Mouse (Mus musculus) stomach, postnatal 0 days (tissue): Measurements from ENCODE around the gene Oxct2a. TPM values are rescaled to one million over a fixed set of nuclear protein-coding genes. Genes with fewer than 3 reads are reported as not detected.
A peak's percentile ranks its signal among the peaks of the same experiment; 100 is the strongest.

ENCODE experiments used
- ATAC-seq: fragments of 200-750 bp; cut with Nextera tagmentation; 2 replicates; pipeline ENCODE4 v1.8.0; 2017; ENCODE audit not compliant: low FRiP score, low TSS enrichment
- DNase-seq: peaks from one replicate; pipeline ENCODE4 v3.0.0-alpha.2; 2016; ENCODE audit warnings: low spot score
- H3K27ac ChIP-seq: fragments of 300-500 bp; sonication (generic); replicated peaks from 2 replicates; pipeline ENCODE4 v1.5.1; 2014; ENCODE audit warnings: mild to moderate bottlenecking, control low read depth
- H3K27me3 ChIP-seq: fragments of 300-500 bp; sonication (generic); 2 replicates; pipeline ENCODE4 v1.6.1; 2014; ENCODE audit warnings: low read length; ENCODE audit not compliant: control insufficient read depth, insufficient read depth
- H3K36me3 ChIP-seq: fragments of 300-500 bp; sonication (generic); 2 replicates; pipeline ENCODE4 v1.6.1; 2014; ENCODE audit warnings: low read length, mixed read lengths; ENCODE audit not compliant: control insufficient read depth, insufficient read depth
- H3K4me1 ChIP-seq: fragments of 300-500 bp; sonication (generic); replicated peaks from 2 replicates; pipeline ENCODE4 v1.6.1; 2014; ENCODE audit warnings: antibody characterized with exemption; ENCODE audit not compliant: control insufficient read depth, insufficient read depth
- H3K4me2 ChIP-seq: fragments of 300-500 bp; sonication (generic); replicated peaks from 2 replicates; pipeline ENCODE4 v1.6.1; 2014; ENCODE audit warnings: low read depth, mild to moderate bottlenecking, control low read depth, moderate library complexity
- H3K4me3 ChIP-seq: fragments of 300-500 bp; sonication (generic); 2 replicates; pipeline ENCODE4 v1.5.1; 2014; ENCODE audit warnings: low read depth, low read length, control low read depth
- H3K9ac ChIP-seq: fragments of 300-500 bp; sonication (generic); 2 replicates; pipeline ENCODE4 v1.6.1; 2014; ENCODE audit warnings: mild to moderate bottlenecking, low read length, control low read depth, mixed read lengths
- H3K9me3 ChIP-seq: fragments of 300-500 bp; sonication (generic); 2 replicates; pipeline ENCODE4 v1.6.1; 2016; ENCODE audit warnings: low read length; ENCODE audit not compliant: control insufficient read depth
- CTCF ChIP-seq: IDR thresholded peaks from 2 replicates; pipeline ENCODE4 v1.5.1; 2016; ENCODE audit warnings: antibody characterized with exemption, low read depth, mild to moderate bottlenecking, moderate library complexity
- EP300 ChIP-seq: optimal IDR thresholded peaks from 2 replicates; pipeline ENCODE3; 2016; ENCODE audit warnings: antibody characterized with exemption
- WGBS: fragments of 180-500 bp; shearing (Covaris S2); extraction: QIAGEN DNeasy Blood & Tissue Kit; methylation state at CpG from one replicate; pipeline ENCODE4 v1.1.7; 2014; 5-methylcytosine and 5-hydroxymethylcytosine counted together
- polyA plus RNA-seq: library from polyadenylated mRNA; unstranded; fragments of >200 nt; fragmentation: Nextera tagmentation; extraction: Ambion mirVana; gene quantifications from 2 replicates; pipeline ENCODE4 v1.2.1, GENCODE M21; 2015

Gene Oxct2a
- polyA plus RNA-seq, 1 experiment from 2014 or later = not detected

- H3K27ac ChIP-seq = peak overlapping the region; percentile 58
- no peaks in the 10 kb centered on the region; the same call in 1 of the 2 replicates for H3K4me1 ChIP-seq
- ATAC-seq (peak; percentile 75), DNase-seq (no peak)
- no peaks in the 10 kb centered on the region for H3K27me3 ChIP-seq
- TF ChIP-seq EP300 (no peak), CTCF (no peak)
- WGBS = 5% methylated on average over 6 of the region's 6 CpGs
- peak overlapping the region; percentile 89 for H3K4me2 ChIP-seq
- H3K36me3 ChIP-seq = no peaks in the 10 kb centered on the region
- no peaks in the 10 kb centered on the region for H3K9me3 ChIP-seq
- H3K4me3 ChIP-seq = peak overlapping the region; percentile 48
- 0 out of 2 replicates have a peak overlapping the region, but pooled peaks have one; percentile 5 for H3K9ac ChIP-seq
Measured at GRCm38 (mm10) chr4:123343471-123343789, 20.0 kb upstream of the Oxct2a start.

- H3K36me3 ChIP-seq = no peaks in the 10 kb centered on the region
- H3K4me2 ChIP-seq = peak within 1 kb of the TSS; percentile 89
- H3K4me3 ChIP-seq = peak within 1 kb of the TSS; percentile 48
- TF ChIP-seq EP300 (no peak), CTCF (no peak)
- ATAC-seq (peak; percentile 81), DNase-seq (peak; percentile 79)
- 0 out of 2 replicates have a peak within 1 kb of the TSS, but pooled peaks have one; percentile 5 for H3K9ac ChIP-seq
- peak within 1 kb of the TSS; percentile 58 for H3K27ac ChIP-seq
- no peaks in the 10 kb centered on the region for H3K27me3 ChIP-seq
- WGBS = under 1% methylated on average over 64 of the region's 65 CpGs
- no peaks in the 10 kb centered on the region for H3K9me3 ChIP-seq
- no peaks in the 10 kb centered on the region; the same call in 1 of the 2 replicates for H3K4me1 ChIP-seq
Measured at GRCm38 (mm10) chr4:123342642-123343470, 19.4 kb upstream of the Oxct2a start, which contains the start of gene Bmp8a. TSS of gene Bmp8a (minus strand) at chr4:123343252.

GRCm38 (mm10) chr4:123342091-123342641 is 18.7 kb upstream of the Oxct2a start:
- H3K4me3 ChIP-seq = peak overlapping the region; percentile 48
- DNase-seq = peak; percentile 33
- 3% methylated on average over 42 of the region's 43 CpGs for WGBS
- no peak overlapping the region for H3K9ac ChIP-seq
- H3K4me1 ChIP-seq = no peaks in the 10 kb centered on the region; the same call in 1 of the 2 replicates
- TF ChIP-seq CTCF (no peak; the same call in 1 of the 2 replicates), EP300 (no peak)
- no peaks in the 10 kb centered on the region for H3K36me3 ChIP-seq
- no peaks in the 10 kb centered on the region for H3K9me3 ChIP-seq
- H3K4me2 ChIP-seq = peak overlapping the region; percentile 89
- ATAC-seq = peak; percentile 27; the same call in 1 of the 2 replicates
- H3K27ac ChIP-seq = no peak overlapping the region
- no peaks in the 10 kb centered on the region for H3K27me3 ChIP-seq

DNA sequence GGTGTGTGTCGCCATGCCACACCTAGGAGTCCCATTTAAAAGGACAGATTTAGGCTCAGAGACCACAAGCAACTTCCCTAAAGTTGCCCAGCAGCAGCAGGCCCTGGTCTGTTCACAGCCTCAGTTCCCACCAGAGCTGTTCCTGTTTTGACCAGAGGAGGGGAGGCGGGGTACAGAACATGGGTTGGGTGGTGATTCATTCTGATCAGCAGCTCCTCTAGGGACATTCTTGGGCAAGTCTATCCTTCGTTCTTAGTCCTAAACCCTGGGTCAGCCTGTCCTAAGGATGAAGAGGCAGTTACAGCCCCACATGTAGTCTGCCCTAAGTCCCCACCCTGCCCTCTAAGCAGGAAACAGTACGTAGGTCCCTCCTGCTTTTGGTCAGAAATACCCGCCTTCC is 16.8 kb upstream of the Oxct2a start:
- Histone ChIP-seq H3K9me3 (no peaks in the 10 kb centered on the region), H3K4me1 (no peaks in the 10 kb centered on the region; the same call in 1 of the 2 replicates), H3K36me3 (no peaks in the 10 kb centered on the region), H3K9ac (no peak overlapping the region), H3K4me2 (no peak overlapping the region), H3K27me3 (no peaks in the 10 kb centered on the region), H3K4me3 (no peak overlapping the region), H3K27ac (no peak overlapping the region)
- 68% methylated on average over 5 of the region's 5 CpGs for WGBS
- DNase-seq = no peak
- no peak for TF ChIP-seq CTCF
- TF ChIP-seq EP300 = no peak
- no peak for ATAC-seq

DNA sequence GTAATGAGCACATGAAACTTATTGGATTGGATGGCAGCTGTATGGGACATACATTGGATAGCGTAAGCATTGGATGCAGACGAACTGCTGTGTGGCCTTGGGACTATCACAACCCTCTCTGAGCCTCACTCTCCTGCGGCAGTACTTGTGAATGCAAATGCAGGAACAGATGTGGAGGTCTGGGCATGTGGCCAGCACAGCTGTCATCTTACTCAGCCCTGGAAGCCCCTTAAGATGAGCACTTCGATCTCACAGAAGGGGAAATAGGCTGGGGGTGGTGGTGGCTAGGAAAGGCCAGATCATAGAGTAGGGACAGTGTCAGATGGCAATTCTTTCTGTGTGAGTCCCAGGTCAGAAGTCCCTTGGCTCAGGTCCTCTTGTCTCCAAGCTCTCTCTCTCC is 14.3 kb upstream of the Oxct2a start:
- Histone ChIP-seq H3K27me3 (no peaks in the 10 kb centered on the region), H3K9me3 (no peaks in the 10 kb centered on the region), H3K4me2 (no peak overlapping the region), H3K9ac (no peak overlapping the region), H3K27ac (no peak overlapping the region), H3K4me3 (no peak overlapping the region), H3K36me3 (no peaks in the 10 kb centered on the region), H3K4me1 (no peaks in the 10 kb centered on the region; the same call in 1 of the 2 replicates)
- TF ChIP-seq EP300 = no peak
- no peak for TF ChIP-seq CTCF
- DNase-seq (no peak), ATAC-seq (no peak)
- WGBS = 61% methylated on average over 4 of the region's 4 CpGs
